Mouse (Mus musculus) bone marrow, adult 2 months (tissue): ENCODE data around the gene Xntrpc. TPM values are rescaled to one million over a fixed set of nuclear protein-coding genes. Genes with fewer than 3 reads are reported as not detected.
A peak's percentile ranks its signal among the peaks of the same experiment; 100 is the strongest.

Experiments used
- H3K27ac ChIP-seq: fragments of 200-500 bp; 2 replicates; pipeline ENCODE4 v1.5.1; 2012; ENCODE audit warnings: low read depth, mild to moderate bottlenecking, control low read depth, inconsistent platforms, low read length; ENCODE audit not compliant: control insufficient read depth, poor library complexity, insufficient read depth
- H3K4me1 ChIP-seq: fragments of 200-500 bp; 2 replicates; pipeline ENCODE4 v1.6.1; 2011; ENCODE audit warnings: low read length; ENCODE audit not compliant: control insufficient read depth, insufficient read depth
- H3K4me3 ChIP-seq: fragments of 200-500 bp; replicated peaks from 2 replicates; pipeline ENCODE3; 2011; ENCODE audit warnings: mild to moderate bottlenecking, low read depth, low read length, control low read depth; ENCODE audit not compliant: control insufficient read depth
- CTCF ChIP-seq: fragments of 200-500 bp; IDR thresholded peaks from 2 replicates; pipeline ENCODE4 v1.5.1; 2011; ENCODE audit warnings: low read length, control low read depth; ENCODE audit not compliant: control insufficient read depth, insufficient read depth
- POLR2A ChIP-seq: fragments of 200-500 bp; IDR thresholded peaks from 2 replicates; pipeline ENCODE4 v1.6.1; 2011; ENCODE audit warnings: low read depth, mild to moderate bottlenecking, control low read depth, low read length, borderline replicate concordance; ENCODE audit not compliant: control insufficient read depth
- WGBS: fragments of 180-500 bp; shearing (Covaris S2); methylation state at CpG from one replicate; pipeline ENCODE4 v1.1.7; 2018; 5-methylcytosine and 5-hydroxymethylcytosine counted together
- polyA plus RNA-seq: library from polyadenylated mRNA; stranded (reverse); fragments of >200 nt; gene quantifications from 2 replicates; pipeline ENCODE4 v1.2.4, GENCODE M21; 2011; ENCODE audit warnings: low replicate concordance; ENCODE audit not compliant: missing spikeins, insufficient read depth, insufficient read length

Xntrpc gene
- polyA plus RNA-seq, 1 experiment, result 3.2 TPM

DNA sequence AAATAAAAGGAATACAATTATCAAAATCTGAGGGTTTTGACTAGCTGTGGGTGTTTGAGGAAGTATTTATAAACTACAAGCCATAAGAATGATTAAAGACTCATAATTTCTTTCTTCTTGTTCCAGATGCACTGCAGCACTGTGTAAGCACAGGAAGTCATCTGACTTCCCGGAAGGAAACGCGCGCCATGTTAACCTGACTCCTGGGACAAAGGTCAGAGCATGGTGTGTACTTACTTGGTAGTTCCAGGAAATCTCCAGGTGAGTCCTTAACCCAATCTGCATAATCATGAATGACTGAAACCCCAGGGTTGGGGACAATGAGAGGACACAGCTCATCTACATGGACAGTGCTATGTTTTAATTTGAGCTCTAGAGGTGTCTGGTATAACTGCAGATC is 66.9 kb downstream of the Xntrpc start:
- no peak overlapping the region for H3K27ac ChIP-seq
- TF ChIP-seq POLR2A (no peak), CTCF (no peak)
- WGBS, result 85% methylated on average over 4 of the region's 4 CpGs
- no peak overlapping the region for H3K4me3 ChIP-seq
- H3K4me1 ChIP-seq, result no peaks in the 10 kb centered on the region

GRCm38 (mm10) chr7:102137464-102137863 is 72.0 kb downstream of the Xntrpc start:
- Histone ChIP-seq H3K4me3 (no peak overlapping the region), H3K4me1 (no peaks in the 10 kb centered on the region), H3K27ac (no peak overlapping the region)
- TF ChIP-seq POLR2A, result no peak
- TF ChIP-seq CTCF, result peak; percentile 55
- WGBS, result 80% methylated on average over 1 of the region's 1 CpGs

- no peak overlapping the region for H3K4me3 ChIP-seq
- WGBS, result 94% methylated on average over 5 of the region's 5 CpGs
- no peaks in the 10 kb centered on the region for H3K4me1 ChIP-seq
- TF ChIP-seq CTCF, result no peak
- no peak for TF ChIP-seq POLR2A
- no peak overlapping the region for H3K27ac ChIP-seq
Observed at GRCm38 (mm10) chr7:102137898-102138297, 72.4 kb downstream of the Xntrpc start.

Other genes with a start within 250 kb of the Xntrpc start
- not detected in 2 replicates for gene Phox2a, start 247.4 kb upstream of the Xntrpc start, polyA plus RNA-seq
- 9.4 and 22.7 TPM in 2 replicates for gene Inppl1, start 227.5 kb upstream of the Xntrpc start, polyA plus RNA-seq
- gene Folr2, start 208.5 kb upstream of the Xntrpc start, polyA plus RNA-seq, result 0.92 and 3.3 TPM in 2 replicates
- gene Anapc15, start 202.0 kb upstream of the Xntrpc start, polyA plus RNA-seq, result 79.0 and 97.5 TPM in 2 replicates
- gene Folr1, start 194.9 kb upstream of the Xntrpc start, polyA plus RNA-seq, result 6.8 TPM in 1 of 2 replicates, not detected in the other
- 53.6 and 78.1 TPM in 2 replicates for gene Lamtor1, start 159.8 kb upstream of the Xntrpc start, polyA plus RNA-seq
- not detected in 2 replicates for gene Tomt, start 159.4 kb upstream of the Xntrpc start, polyA plus RNA-seq
- gene Lrrc51, start 131.8 kb upstream of the Xntrpc start, polyA plus RNA-seq, result not detected in 2 replicates
- gene Numa1, start 131.6 kb upstream of the Xntrpc start, polyA plus RNA-seq, result 82.2 and 130 TPM in 2 replicates
- 12.9 and 17.6 TPM in 2 replicates for gene Il18bp, start 47.0 kb upstream of the Xntrpc start, polyA plus RNA-seq
- gene Rnf121, start 244 bp upstream of the Xntrpc start, polyA plus RNA-seq, result 10.0 and 12.9 TPM in 2 replicates
- 33.8 and 35.5 TPM in 2 replicates for gene Xndc1, start 202 bp upstream of the Xntrpc start, polyA plus RNA-seq
- not detected in 2 replicates for gene Trpc2, start 17.4 kb downstream of the Xntrpc start, polyA plus RNA-seq
- not detected in 2 replicates for gene Art1, start 36.0 kb downstream of the Xntrpc start, polyA plus RNA-seq
- gene Art5, start 43.8 kb downstream of the Xntrpc start, polyA plus RNA-seq, result 3.6 TPM in 1 of 2 replicates, not detected in the other
- gene Chrna10, start 51.1 kb downstream of the Xntrpc start, polyA plus RNA-seq, result not detected in 2 replicates
- 10.4 and 18.9 TPM in 2 replicates for gene Nup98, start 144.5 kb downstream of the Xntrpc start, polyA plus RNA-seq
- 6.9 and 24.4 TPM in 2 replicates for gene Pgap2, start 144.5 kb downstream of the Xntrpc start, polyA plus RNA-seq
- gene Rhog, start 190.3 kb downstream of the Xntrpc start, polyA plus RNA-seq, result 89.0 and 95.2 TPM in 2 replicates
- 12.8 and 24.8 TPM in 2 replicates for gene Stim1, start 202.1 kb downstream of the Xntrpc start, polyA plus RNA-seq